Mouse (Mus musculus) stomach, embryonic 15.5 days (tissue): ENCODE results near the gene D130052B06Rik. TPM values are rescaled to one million over a fixed set of nuclear protein-coding genes. Genes with fewer than 3 reads are reported as not detected.

Experiments used
- ATAC-seq: fragments of 200-750 bp; cut with Nextera tagmentation; 2 replicates; pipeline ENCODE4 v1.8.0; 2017; ENCODE audit warnings: low read depth, moderate number of reproducible peaks, moderate TSS enrichment; ENCODE audit not compliant: insufficient read depth, low FRiP score
- H3K27ac ChIP-seq: fragments of 300-500 bp; sonication (generic); 2 replicates; pipeline ENCODE4 v1.5.1; 2015; ENCODE audit warnings: mild to moderate bottlenecking, inconsistent platforms
- H3K27me3 ChIP-seq: fragments of 300-500 bp; sonication (generic); replicated peaks from 2 replicates; pipeline ENCODE4 v1.6.1; 2015; ENCODE audit warnings: inconsistent platforms
- H3K36me3 ChIP-seq: fragments of 300-500 bp; sonication (generic); 2 replicates; pipeline ENCODE4 v1.6.1; 2015; ENCODE audit warnings: inconsistent platforms
- H3K4me1 ChIP-seq: fragments of 300-500 bp; sonication (generic); 2 replicates; pipeline ENCODE4 v1.6.1; 2015; ENCODE audit warnings: inconsistent platforms
- H3K4me2 ChIP-seq: fragments of 300-500 bp; sonication (generic); 2 replicates; pipeline ENCODE4 v1.6.1; 2015; ENCODE audit warnings: mild to moderate bottlenecking, inconsistent platforms
- H3K4me3 ChIP-seq: fragments of 300-500 bp; sonication (generic); replicated peaks from 2 replicates; pipeline ENCODE4 v1.5.1; 2015; ENCODE audit warnings: inconsistent platforms
- H3K9ac ChIP-seq: fragments of 300-500 bp; sonication (generic); 2 replicates; pipeline ENCODE4 v1.6.1; 2015; ENCODE audit warnings: inconsistent platforms
- H3K9me3 ChIP-seq: fragments of 300-500 bp; sonication (generic); 2 replicates; pipeline ENCODE4 v1.6.1; 2016; ENCODE audit warnings: inconsistent platforms
- WGBS: fragments of 180-500 bp; shearing (Covaris S2); methylation state at CpG from one replicate; pipeline ENCODE4 v1.1.7; 2015; 5-methylcytosine and 5-hydroxymethylcytosine counted together
- polyA plus RNA-seq: library from polyadenylated mRNA; unstranded; fragments of >200 nt; fragmentation: Nextera tagmentation; extraction: Ambion mirVana; gene quantifications from 2 replicates; pipeline ENCODE4 v1.2.1, GENCODE M21; 2015

Gene D130052B06Rik
- polyA plus RNA-seq, 1 experiment from 2014 or later = not detected

- no peak for ATAC-seq
- Histone ChIP-seq H3K9ac (no peak overlapping the region), H3K36me3 (no peaks in the 10 kb centered on the region), H3K4me3 (no peak overlapping the region), H3K27ac (no peak overlapping the region), H3K9me3 (no peaks in the 10 kb centered on the region), H3K27me3 (no peaks in the 10 kb centered on the region), H3K4me1 (no peaks in the 10 kb centered on the region), H3K4me2 (no peak overlapping the region)
- 61% methylated on average over 10 of the region's 10 CpGs for WGBS
Observed at GRCm38 (mm10) chr11:33670105-33670965, 71.2 kb downstream of the D130052B06Rik start.

Other genes with a start within 250 kb of the D130052B06Rik start
- gene Ranbp17, start 85.6 kb upstream of the D130052B06Rik start, polyA plus RNA-seq = 3.9 TPM in 2 replicates
- gene Gabrp, start 20.3 kb upstream of the D130052B06Rik start, polyA plus RNA-seq = 0.21 and 0.22 TPM in 2 replicates